Mouse (Mus musculus): ENCODE measurements around the gene Ptgds. TPM values are rescaled to one million over a fixed set of nuclear protein-coding genes. Genes with fewer than 3 reads are reported as not detected.

Ptgds gene
- polyA plus RNA-seq, 1 experiment from 2014 or later, result 0.66 TPM

DNA sequence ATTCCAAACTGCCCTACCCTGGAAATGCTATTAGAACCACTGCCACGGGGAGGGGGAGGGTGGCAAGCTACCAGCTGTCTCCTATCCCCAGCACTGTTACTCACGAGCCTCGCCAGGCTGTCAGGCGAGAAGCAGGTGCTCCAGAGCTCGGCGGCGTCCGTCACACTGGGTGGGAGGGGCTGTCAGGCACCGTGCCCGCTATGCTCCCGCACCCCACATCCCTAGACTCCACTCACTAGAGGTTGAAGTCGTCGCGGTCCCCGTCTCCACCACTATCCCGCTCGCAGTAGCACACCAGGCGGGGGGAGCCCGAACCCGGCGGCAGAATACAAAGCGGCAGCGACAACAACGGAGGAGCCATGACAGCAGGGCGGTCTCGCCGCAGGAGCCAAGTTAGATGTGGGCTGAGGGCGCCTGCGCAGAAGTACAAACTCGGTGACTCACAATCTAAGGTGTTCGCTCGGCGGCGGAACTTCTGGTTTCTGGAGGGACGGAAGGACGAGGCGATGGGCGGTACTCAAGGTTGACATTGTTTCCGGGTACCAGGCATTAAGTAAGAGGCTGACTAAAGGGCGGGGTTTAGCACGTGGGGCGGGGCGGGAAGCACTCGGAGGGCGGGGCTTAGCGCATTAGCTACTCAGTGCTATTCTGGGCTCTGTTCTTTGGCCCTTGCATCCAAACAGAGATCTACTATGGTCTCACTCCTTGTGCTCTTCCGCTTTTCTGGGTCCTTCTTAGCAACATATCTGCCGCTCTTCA is 9.1 kb downstream of the Ptgds start, which contains the start of gene Paxx:
Gene Paxx (minus strand): TSS at position 544 of the 759 bp plus-strand sequence.
- Histone ChIP-seq H3K36me3 (ENCODE audit: control insufficient read depth, insufficient read depth, low read length) (no peaks in the 10 kb centered on the region), H3K4me3 (ENCODE audit: low read depth, low read length) (peak within 1 kb of the TSS; percentile 79), H3K27me3 (ENCODE audit: control insufficient read depth, insufficient read depth, low read length) (no peaks in the 10 kb centered on the region), H3K9ac (ENCODE audit: low read depth, low read length) (peak within 1 kb of the TSS; percentile 83), H3K4me1 (ENCODE audit: control insufficient read depth, insufficient read depth, low read length) (peaks cover 13% of the 10 kb centered on the region), H3K9me3 (replicated peaks; ENCODE audit: control insufficient read depth, low read length) (no peaks in the 10 kb centered on the region), H3K27ac (ENCODE audit: low read depth, low read length) (peak within 1 kb of the TSS; percentile 88), H3K4me2 (peak within 1 kb of the TSS; percentile 93)
- peak; percentile 85 for ATAC-seq (replicated peaks; ENCODE audit: insufficient number of reproducible peaks, low FRiP score, low TSS enrichment)
- WGBS (ENCODE audit: insufficient replicate concordance), result under 1% methylated on average over 48 of the region's 48 CpGs

DNA sequence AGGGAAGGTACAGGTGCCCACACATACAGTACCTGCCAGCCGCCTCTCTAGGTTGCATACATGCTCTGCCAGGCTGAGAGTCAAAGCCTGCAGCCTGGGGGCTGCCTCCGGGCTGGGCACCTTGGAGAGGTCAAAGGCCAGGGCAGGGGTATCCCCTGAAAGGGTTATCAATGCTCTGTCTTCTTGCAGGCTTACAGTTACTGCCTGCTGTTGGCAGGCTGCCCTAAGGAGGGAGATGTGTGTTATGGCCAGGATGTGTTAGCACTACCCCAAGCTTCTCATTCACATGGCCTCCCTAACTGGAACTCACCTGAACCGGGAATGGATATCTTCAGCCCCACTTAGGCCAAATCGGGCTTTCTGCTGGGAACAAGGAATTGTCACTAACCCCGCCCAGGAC is 9.7 kb downstream of the Ptgds start:
- H3K36me3 ChIP-seq (ENCODE audit: control insufficient read depth, insufficient read depth, low read length), result no peaks in the 10 kb centered on the region
- ATAC-seq (replicated peaks; ENCODE audit: insufficient number of reproducible peaks, low FRiP score, low TSS enrichment), result no peak
- 32% methylated on average over 5 of the region's 5 CpGs for WGBS (ENCODE audit: insufficient replicate concordance)

DNA sequence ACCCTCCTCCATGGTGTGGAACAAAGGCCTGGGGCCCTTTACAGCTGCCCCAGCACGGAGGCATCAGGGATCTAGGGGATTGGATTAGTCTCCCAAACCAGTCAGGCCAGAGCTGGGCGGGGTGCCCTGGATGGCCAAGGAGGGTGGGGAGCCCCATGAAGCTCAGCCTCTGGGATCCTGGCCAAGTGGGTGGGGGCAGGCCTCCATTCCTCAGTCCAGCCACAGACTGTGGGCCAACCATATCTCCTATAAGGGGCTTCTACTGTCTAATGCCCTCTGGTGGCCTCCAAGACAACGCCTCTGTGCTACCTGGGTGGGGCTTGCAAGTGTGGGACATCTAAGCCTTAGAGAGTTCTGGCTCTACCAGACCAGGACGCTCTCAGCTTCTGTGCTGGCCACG is 10.9 kb downstream of the Ptgds start:
- no peaks in the 10 kb centered on the region for H3K9me3 ChIP-seq (replicated peaks; ENCODE audit: control insufficient read depth, low read length)

More for the DNA sequence above, 9.7 kb downstream of the Ptgds start:
- Histone ChIP-seq H3K4me3 (ENCODE audit: low read depth, low read length) (peak overlapping the region; percentile 79), H3K4me1 (ENCODE audit: control insufficient read depth, insufficient read depth, low read length) (peaks cover 13% of the 10 kb centered on the region), H3K4me2 (peak overlapping the region; percentile 93), H3K9ac (ENCODE audit: low read depth, low read length) (peak overlapping the region; percentile 83), H3K27ac (ENCODE audit: low read depth, low read length) (peak overlapping the region; percentile 88; the same call in 1 of the 2 replicates), H3K9me3 (replicated peaks; ENCODE audit: control insufficient read depth, low read length) (no peaks in the 10 kb centered on the region), H3K27me3 (ENCODE audit: control insufficient read depth, insufficient read depth, low read length) (no peaks in the 10 kb centered on the region)

DNA sequence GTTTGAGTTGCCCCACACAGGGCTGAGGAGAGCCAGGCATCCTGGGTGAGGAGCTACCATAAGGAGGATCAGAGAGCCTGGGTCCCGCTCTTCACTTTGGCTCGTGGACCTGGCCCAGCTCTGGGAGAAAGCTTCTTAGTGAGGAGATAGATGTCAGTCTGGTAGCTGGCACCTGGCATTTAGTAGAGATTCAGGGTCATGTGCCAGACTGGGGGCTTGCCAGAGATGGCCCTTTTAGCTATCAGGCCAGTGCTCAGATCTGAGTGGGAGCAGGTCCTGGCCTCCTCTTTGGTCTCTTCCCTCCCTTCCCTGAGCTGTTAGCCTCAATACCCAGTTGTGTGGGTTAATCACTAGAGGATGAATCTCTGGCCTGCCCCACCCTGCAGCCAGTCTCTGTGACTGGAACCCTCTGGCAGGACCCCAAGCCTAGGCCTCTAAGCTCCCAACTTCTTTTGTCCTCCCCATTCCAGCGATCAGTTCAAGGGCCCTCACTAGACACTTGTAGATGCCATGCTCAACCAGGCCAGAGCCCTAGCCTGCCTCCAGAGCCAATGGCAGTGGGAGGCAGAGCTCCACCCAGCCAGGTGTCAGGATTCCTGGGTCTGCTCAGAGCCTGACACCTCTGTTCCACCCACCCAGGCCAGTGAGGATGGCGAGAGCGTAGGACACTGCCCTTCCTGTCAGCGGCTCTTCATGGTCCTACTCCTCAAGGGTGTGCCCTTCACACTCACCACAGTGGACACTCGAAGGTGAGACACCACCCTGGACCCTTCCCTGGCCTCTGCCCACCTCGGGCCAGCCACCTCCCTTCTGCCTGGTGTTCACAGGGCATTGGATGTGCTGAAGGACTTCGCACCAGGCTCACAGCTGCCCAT is 12.6 kb downstream of the Ptgds start:
- Histone ChIP-seq H3K4me1 (ENCODE audit: control insufficient read depth, insufficient read depth, low read length) (peaks cover 13% of the 10 kb centered on the region), H3K4me2 (no peak overlapping the region), H3K9ac (ENCODE audit: low read depth, low read length) (no peak overlapping the region), H3K27me3 (ENCODE audit: control insufficient read depth, insufficient read depth, low read length) (no peaks in the 10 kb centered on the region), H3K9me3 (replicated peaks; ENCODE audit: control insufficient read depth, low read length) (no peaks in the 10 kb centered on the region), H3K36me3 (ENCODE audit: control insufficient read depth, insufficient read depth, low read length) (no peaks in the 10 kb centered on the region), H3K4me3 (ENCODE audit: low read depth, low read length) (no peak overlapping the region), H3K27ac (ENCODE audit: low read depth, low read length) (no peak overlapping the region)
- no peak for ATAC-seq (replicated peaks; ENCODE audit: insufficient number of reproducible peaks, low FRiP score, low TSS enrichment)
- 76% methylated on average over 9 of the region's 9 CpGs for WGBS (ENCODE audit: insufficient replicate concordance)

More for the DNA sequence above, 10.9 kb downstream of the Ptgds start:
- H3K36me3 ChIP-seq (ENCODE audit: control insufficient read depth, insufficient read depth, low read length), result no peaks in the 10 kb centered on the region
- no peak overlapping the region for H3K4me3 ChIP-seq (ENCODE audit: low read depth, low read length)
- 72% methylated on average over 5 of the region's 5 CpGs for WGBS (ENCODE audit: insufficient replicate concordance)
- no peak for ATAC-seq (replicated peaks; ENCODE audit: insufficient number of reproducible peaks, low FRiP score, low TSS enrichment)
- H3K4me1 ChIP-seq (ENCODE audit: control insufficient read depth, insufficient read depth, low read length), result peaks cover 13% of the 10 kb centered on the region
- no peak overlapping the region for H3K27ac ChIP-seq (ENCODE audit: low read depth, low read length)
- no peak overlapping the region for H3K4me2 ChIP-seq
- H3K27me3 ChIP-seq (ENCODE audit: control insufficient read depth, insufficient read depth, low read length), result no peaks in the 10 kb centered on the region
- no peak overlapping the region for H3K9ac ChIP-seq (ENCODE audit: low read depth, low read length)

DNA sequence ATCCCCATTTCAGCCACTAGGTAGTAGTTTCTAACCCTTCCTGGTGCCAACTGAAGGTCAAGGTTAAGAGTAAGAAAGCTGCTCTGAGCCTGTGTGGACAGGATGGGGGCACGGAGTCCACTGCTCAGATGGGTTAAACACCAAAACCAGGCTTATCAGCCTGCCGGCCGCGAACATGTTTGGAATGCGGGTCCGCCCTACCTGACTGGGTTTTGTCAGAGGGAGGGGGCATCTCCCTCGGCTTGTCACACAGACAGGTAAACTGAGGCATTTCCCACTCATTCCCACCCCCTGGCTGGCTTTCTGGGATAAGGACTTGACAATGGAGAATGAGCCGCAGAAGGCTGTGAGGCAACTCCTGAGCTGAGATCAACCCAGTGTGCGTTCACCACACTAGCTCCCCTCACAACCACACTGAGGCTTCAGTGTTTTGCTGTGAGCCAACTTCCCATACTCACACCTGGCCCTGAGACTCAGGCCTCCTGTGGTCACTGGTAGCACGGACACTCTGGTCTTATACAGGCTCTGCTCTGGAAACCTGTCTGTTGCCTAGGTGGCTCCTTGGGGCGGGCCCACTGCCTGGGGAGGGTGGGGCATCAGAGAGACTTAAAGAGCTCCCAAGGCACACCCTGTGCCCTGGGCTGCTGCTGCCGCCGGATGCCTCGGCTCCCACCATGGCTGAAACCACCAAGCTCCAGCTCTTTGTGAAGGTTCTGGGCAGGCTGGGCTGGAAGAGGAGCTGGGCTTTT is 13.5 kb downstream of the Ptgds start, which contains the start of gene Clic3:
Gene Clic3 (plus strand): TSS at position 634 of the 749 bp plus-strand sequence.
- H3K4me1 ChIP-seq (ENCODE audit: control insufficient read depth, insufficient read depth, low read length), result peaks cover 11% of the 10 kb centered on the region
- no peaks in the 10 kb centered on the region for H3K27me3 ChIP-seq (ENCODE audit: control insufficient read depth, insufficient read depth, low read length)
- H3K9me3 ChIP-seq (replicated peaks; ENCODE audit: control insufficient read depth, low read length), result no peaks in the 10 kb centered on the region
- H3K27ac ChIP-seq (ENCODE audit: low read depth, low read length), result no peak within 1 kb of the TSS
- H3K36me3 ChIP-seq (ENCODE audit: control insufficient read depth, insufficient read depth, low read length), result no peaks in the 10 kb centered on the region
- no peak within 1 kb of the TSS for H3K4me3 ChIP-seq (ENCODE audit: low read depth, low read length)
- no peak for ATAC-seq (replicated peaks; ENCODE audit: insufficient number of reproducible peaks, low FRiP score, low TSS enrichment)
- no peak within 1 kb of the TSS for H3K4me2 ChIP-seq
- 35% methylated on average over 14 of the region's 14 CpGs for WGBS (ENCODE audit: insufficient replicate concordance)
- H3K9ac ChIP-seq (ENCODE audit: low read depth, low read length), result no peak within 1 kb of the TSS

DNA sequence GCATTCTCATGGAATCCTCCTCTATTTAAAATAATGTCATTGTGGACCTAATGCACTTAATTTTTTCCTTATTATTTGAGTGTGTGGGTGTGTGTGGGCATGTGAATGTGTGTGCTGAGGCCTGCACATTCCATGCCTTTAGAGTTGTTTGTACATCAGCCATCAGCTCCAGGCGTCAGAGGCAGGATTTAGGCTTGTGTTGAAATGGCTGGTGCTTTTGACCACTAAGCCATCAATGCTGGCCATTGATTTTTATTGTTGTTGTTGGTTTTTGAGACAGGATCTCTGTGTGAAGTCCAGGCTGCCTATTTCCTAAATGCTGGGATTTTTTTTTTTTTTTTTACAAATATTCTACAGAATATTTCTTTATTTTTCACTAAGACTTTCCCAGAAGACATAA is 16.9 kb downstream of the Ptgds start:
- H3K36me3 ChIP-seq (ENCODE audit: control insufficient read depth, insufficient read depth, low read length), result no peaks in the 10 kb centered on the region
- no peak overlapping the region for H3K9ac ChIP-seq (ENCODE audit: low read depth, low read length)
- H3K27ac ChIP-seq (ENCODE audit: low read depth, low read length), result no peak overlapping the region
- H3K4me1 ChIP-seq (ENCODE audit: control insufficient read depth, insufficient read depth, low read length), result no peaks in the 10 kb centered on the region
- no peak overlapping the region for H3K4me3 ChIP-seq (ENCODE audit: low read depth, low read length)
- no peak overlapping the region for H3K4me2 ChIP-seq
- no peaks in the 10 kb centered on the region for H3K9me3 ChIP-seq (replicated peaks; ENCODE audit: control insufficient read depth, low read length)
- ATAC-seq (replicated peaks; ENCODE audit: insufficient number of reproducible peaks, low FRiP score, low TSS enrichment), result no peak
- H3K27me3 ChIP-seq (ENCODE audit: control insufficient read depth, insufficient read depth, low read length), result no peaks in the 10 kb centered on the region
- 41% methylated on average over 1 of the region's 1 CpGs for WGBS (ENCODE audit: insufficient replicate concordance)

DNA sequence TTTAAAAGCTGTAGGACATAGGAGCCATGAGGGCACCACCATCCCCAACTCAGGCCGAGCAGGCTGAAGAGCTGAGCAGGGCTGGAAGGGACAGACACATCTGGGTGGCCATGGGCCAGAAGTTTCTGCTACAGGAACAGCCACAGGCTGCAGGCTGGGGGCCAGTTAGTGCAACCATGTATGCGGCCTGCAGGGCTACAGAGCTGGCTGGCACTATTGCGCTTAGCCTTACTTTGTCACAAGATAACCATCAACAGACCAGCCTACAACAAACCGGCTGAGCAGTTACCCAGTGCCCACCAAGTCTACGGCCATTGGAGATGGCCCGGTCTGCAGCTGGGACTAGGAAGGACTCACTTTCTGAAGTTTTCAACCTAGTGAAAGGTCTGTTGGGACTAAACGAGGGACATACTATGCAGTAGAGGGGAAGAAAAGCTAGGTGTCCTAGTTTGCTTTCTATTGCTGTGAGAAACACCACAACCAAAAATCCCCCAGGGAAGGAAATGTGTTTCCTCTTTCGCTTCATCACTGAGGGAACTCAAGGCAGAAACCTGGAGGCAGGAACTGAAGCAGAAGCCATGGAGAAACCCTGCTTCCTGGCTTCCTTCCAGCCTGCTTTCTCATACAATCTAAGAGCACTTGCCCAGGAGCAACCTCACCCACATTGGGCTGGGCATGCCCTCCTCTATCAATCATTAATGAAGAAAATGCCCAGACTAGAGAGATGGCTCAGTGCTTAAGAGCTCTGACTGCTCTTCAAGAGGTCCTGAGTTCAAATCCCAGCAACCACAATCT is 18.8 kb downstream of the Ptgds start:
- no peak overlapping the region for H3K27ac ChIP-seq (ENCODE audit: low read depth, low read length)
- no peak overlapping the region for H3K4me2 ChIP-seq
- 69% methylated on average over 8 of the region's 8 CpGs for WGBS (ENCODE audit: insufficient replicate concordance)
- H3K9me3 ChIP-seq (replicated peaks; ENCODE audit: control insufficient read depth, low read length), result no peaks in the 10 kb centered on the region
- 0 out of 2 replicates have a peak, but pooled peaks cover 3% of the 10 kb centered on the region for H3K27me3 ChIP-seq (ENCODE audit: control insufficient read depth, insufficient read depth, low read length)
- no peaks in the 10 kb centered on the region for H3K4me1 ChIP-seq (ENCODE audit: control insufficient read depth, insufficient read depth, low read length)
- H3K9ac ChIP-seq (ENCODE audit: low read depth, low read length), result no peak overlapping the region
- no peaks in the 10 kb centered on the region for H3K36me3 ChIP-seq (ENCODE audit: control insufficient read depth, insufficient read depth, low read length)
- H3K4me3 ChIP-seq (ENCODE audit: low read depth, low read length), result no peak overlapping the region
- ATAC-seq (replicated peaks; ENCODE audit: insufficient number of reproducible peaks, low FRiP score, low TSS enrichment), result no peak

Data from heart, embryonic 11.5 days (tissue).